Mouse (Mus musculus) MN1 (cell line): ENCODE results near the gene Slc7a5.

Experiments
- DNase-seq: peaks from one replicate; pipeline ENCODE4 v3.0.0-alpha.2; 2016; ENCODE audit warnings: low spot score

Gene Slc7a5

GRCm38 (mm10) chr8:121884181-121884580, 23.3 kb downstream of the Slc7a5 start:
- no peak for DNase-seq

- no peak for DNase-seq
Measured at GRCm38 (mm10) chr8:121881921-121882320, 25.6 kb downstream of the Slc7a5 start.

GRCm38 (mm10) chr8:121880818-121881217, 26.7 kb downstream of the Slc7a5 start:
- no peak for DNase-seq

- DNase-seq = no peak
Measured at GRCm38 (mm10) chr8:121879712-121880111, 27.8 kb downstream of the Slc7a5 start.

GRCm38 (mm10) chr8:121877828-121878480, 29.5 kb downstream of the Slc7a5 start:
- peak; percentile 83 for DNase-seq

- DNase-seq = no peak
Measured at GRCm38 (mm10) chr8:121877212-121877611, 30.3 kb downstream of the Slc7a5 start.

- no peak for DNase-seq
Measured at GRCm38 (mm10) chr8:121875517-121875916, 32.0 kb downstream of the Slc7a5 start.

GRCm38 (mm10) chr8:121875045-121875444, 32.4 kb downstream of the Slc7a5 start:
- DNase-seq = peak; percentile 56

- peak; percentile 89 for DNase-seq
Measured at GRCm38 (mm10) chr8:121874031-121874430, 33.5 kb downstream of the Slc7a5 start.

GRCm38 (mm10) chr8:121871833-121872440, 35.6 kb downstream of the Slc7a5 start:
- DNase-seq = peak; percentile 73

- DNase-seq = no peak
Measured at GRCm38 (mm10) chr8:121870190-121870589, 37.3 kb downstream of the Slc7a5 start.

GRCm38 (mm10) chr8:121868896-121869295, 38.6 kb downstream of the Slc7a5 start:
- no peak for DNase-seq

- DNase-seq = no peak
Measured at GRCm38 (mm10) chr8:121868196-121868595, 39.3 kb downstream of the Slc7a5 start.

- DNase-seq = no peak
Measured at GRCm38 (mm10) chr8:121865356-121865755, 42.1 kb downstream of the Slc7a5 start.

GRCm38 (mm10) chr8:121861806-121862548, 45.5 kb downstream of the Slc7a5 start:
- DNase-seq = peak; percentile 92

GRCm38 (mm10) chr8:121861276-121861675, 46.2 kb downstream of the Slc7a5 start:
- peak; percentile 77 for DNase-seq

GRCm38 (mm10) chr8:121857747-121858146, 49.7 kb downstream of the Slc7a5 start:
- no peak for DNase-seq

- no peak for DNase-seq
Measured at GRCm38 (mm10) chr8:121857331-121857730, 50.2 kb downstream of the Slc7a5 start.

GRCm38 (mm10) chr8:121856071-121856746, 51.3 kb downstream of the Slc7a5 start:
- DNase-seq = no peak

- DNase-seq = no peak
Measured at GRCm38 (mm10) chr8:121853586-121853985, 53.9 kb downstream of the Slc7a5 start.

GRCm38 (mm10) chr8:121852464-121852863, 55.0 kb downstream of the Slc7a5 start:
- no peak for DNase-seq

GRCm38 (mm10) chr8:121851716-121852115, 55.8 kb downstream of the Slc7a5 start:
- no peak for DNase-seq
